Mouse (Mus musculus) C2C12 (cell line): ENCODE measurements around the gene Plin5. TPM values are rescaled to one million over a fixed set of nuclear protein-coding genes. Genes with fewer than 3 reads are reported as not detected.

ENCODE experiments used
- H3K27me3 ChIP-seq: one replicate; pipeline ENCODE4 v1.6.1; 2011; ENCODE audit not compliant: control insufficient read depth, insufficient read depth, insufficient read length
- H3K36me3 ChIP-seq: one replicate; pipeline ENCODE4 v1.6.1; 2011; ENCODE audit not compliant: control insufficient read depth, insufficient read depth
- H3K4me3 ChIP-seq: one replicate; pipeline ENCODE4 v1.5.1; 2011; ENCODE audit warnings: mild to moderate bottlenecking, control low read depth; ENCODE audit not compliant: poor library complexity, insufficient read depth, severe bottlenecking
- H3K79me2 ChIP-seq: one replicate; pipeline ENCODE4 v1.6.1; 2011; ENCODE audit not compliant: control insufficient read depth, insufficient read depth
- H3K79me3 ChIP-seq: one replicate; pipeline ENCODE4 v1.6.1; 2011; ENCODE audit warnings: low read depth, control low read depth
- H3ac ChIP-seq: one replicate; pipeline ENCODE3; 2011; ENCODE audit warnings: low read depth; ENCODE audit not compliant: control insufficient read depth, insufficient read length
- CEBPB ChIP-seq: IDR thresholded peaks from one replicate; pipeline ENCODE4 v1.6.1; 2011; ENCODE audit warnings: low read depth, mild to moderate bottlenecking, control low read depth, moderate library complexity
- CTCF ChIP-seq: IDR thresholded peaks from one replicate; pipeline ENCODE4 v1.5.1; 2011; ENCODE audit not compliant: control insufficient read depth, insufficient read depth, insufficient read length
- FOSL1 ChIP-seq: IDR thresholded peaks from one replicate; pipeline ENCODE4 v1.8.0; 2011; ENCODE audit warnings: mild to moderate bottlenecking, low read length; ENCODE audit not compliant: poor library complexity, insufficient read depth, severe bottlenecking
- MAX ChIP-seq: IDR thresholded peaks from one replicate; pipeline ENCODE4 v1.6.1; 2011; ENCODE audit warnings: mild to moderate bottlenecking, control low read depth
- MYOD1 ChIP-seq: IDR thresholded peaks from one replicate; pipeline ENCODE4 v1.6.1; 2011; ENCODE audit warnings: low read depth; ENCODE audit not compliant: control insufficient read depth, insufficient read length
- MYOG ChIP-seq: IDR thresholded peaks from one replicate; pipeline ENCODE4 v1.6.1; 2011; ENCODE audit not compliant: control insufficient read depth, insufficient read length; ENCODE audit errors: extremely low read depth
- USF1 ChIP-seq: IDR thresholded peaks from one replicate; pipeline ENCODE4 v1.6.1; 2011; ENCODE audit warnings: low read depth, mild to moderate bottlenecking, control low read depth, moderate library complexity
- polyA plus RNA-seq: library from polyadenylated mRNA; unstranded; fragments of >200 nt; fragmentation: generic; extraction: Trizol; gene quantifications from one replicate; pipeline ENCODE4 v1.2.1, GENCODE M21; 2012; ENCODE audit warnings: missing spikeins

Plin5 gene
- polyA plus RNA-seq, 1 experiment = 0.08 TPM

- Histone ChIP-seq H3K79me3 (no peaks in the 10 kb centered on the region), H3K36me3 (no peaks in the 10 kb centered on the region), H3K79me2 (no peaks in the 10 kb centered on the region), H3ac (no peak overlapping the region), H3K27me3 (peaks cover 37% of the 10 kb centered on the region), H3K4me3 (no peak overlapping the region)
- TF ChIP-seq CEBPB (no peak), CTCF (peak; percentile 86)
Observed at GRCm38 (mm10) chr17:56159729-56160128, 42.3 kb upstream of the Plin5 start.

- H3ac ChIP-seq = no peak overlapping the region
- H3K4me3 ChIP-seq = no peak overlapping the region
- no peaks in the 10 kb centered on the region for H3K36me3 ChIP-seq
- H3K27me3 ChIP-seq = peaks cover 75% of the 10 kb centered on the region
- TF ChIP-seq MYOG (no peak), CEBPB (peak; percentile 81), FOSL1 (no peak)
- no peaks in the 10 kb centered on the region for H3K79me3 ChIP-seq
- no peaks in the 10 kb centered on the region for H3K79me2 ChIP-seq
Observed at GRCm38 (mm10) chr17:56153643-56154042, 36.2 kb upstream of the Plin5 start.

- Histone ChIP-seq H3K27me3 (peaks cover 77% of the 10 kb centered on the region), H3K4me3 (no peak overlapping the region), H3ac (no peak overlapping the region), H3K79me3 (no peaks in the 10 kb centered on the region), H3K36me3 (no peaks in the 10 kb centered on the region), H3K79me2 (no peaks in the 10 kb centered on the region)
- TF ChIP-seq CEBPB (no peak), CTCF (no peak), MAX (no peak), FOSL1 (no peak), USF1 (no peak), MYOG (no peak), MYOD1 (no peak)
Observed at GRCm38 (mm10) chr17:56149897-56150296, 32.5 kb upstream of the Plin5 start.

GRCm38 (mm10) chr17:56148790-56149618 lies 31.6 kb upstream of the Plin5 start:
- Histone ChIP-seq H3K27me3 (peaks cover 76% of the 10 kb centered on the region), H3K79me2 (no peaks in the 10 kb centered on the region), H3K79me3 (no peaks in the 10 kb centered on the region), H3K36me3 (no peaks in the 10 kb centered on the region), H3ac (no peak overlapping the region), H3K4me3 (no peak overlapping the region)
- no peak for TF ChIP-seq MAX
- TF ChIP-seq FOSL1 = no peak
- no peak for TF ChIP-seq MYOD1
- TF ChIP-seq CEBPB = no peak
- TF ChIP-seq USF1 = no peak

GRCm38 (mm10) chr17:56148280-56148679 lies 30.9 kb upstream of the Plin5 start:
- no peaks in the 10 kb centered on the region for H3K36me3 ChIP-seq
- H3K79me2 ChIP-seq = no peaks in the 10 kb centered on the region
- no peak overlapping the region for H3ac ChIP-seq
- H3K4me3 ChIP-seq = no peak overlapping the region
- peaks cover 77% of the 10 kb centered on the region for H3K27me3 ChIP-seq
- H3K79me3 ChIP-seq = no peaks in the 10 kb centered on the region
- TF ChIP-seq MAX (no peak), CEBPB (no peak), USF1 (no peak)

GRCm38 (mm10) chr17:56147420-56147819 lies 30.0 kb upstream of the Plin5 start:
- Histone ChIP-seq H3K79me3 (no peaks in the 10 kb centered on the region), H3K36me3 (no peaks in the 10 kb centered on the region), H3K79me2 (no peaks in the 10 kb centered on the region), H3K4me3 (no peak overlapping the region), H3K27me3 (peaks cover 80% of the 10 kb centered on the region), H3ac (no peak overlapping the region)
- no peak for TF ChIP-seq MAX
- TF ChIP-seq FOSL1 = no peak
- no peak for TF ChIP-seq MYOD1
- TF ChIP-seq CEBPB = no peak
- no peak for TF ChIP-seq MYOG
- no peak for TF ChIP-seq USF1
- TF ChIP-seq CTCF = no peak
